Comparison of ENCODE assay signal across 10 mouse cellular contexts in genomic region chr11:8689515-8689914, GRCm38 (mm10). TPM values are rescaled to one million over a fixed set of nuclear protein-coding genes. Genes with fewer than 3 reads are reported as not detected.
DNase-seq lines count a peak whose midpoint lies in the region; ATAC-seq lines count a peak whose summit lies in the region.
"Had no signal": no experiment of that assay in that cellular context is flagged by ENCODE, and none has a peak within 500 bp of the region (broad histone marks: within the 10 kb centered on the region; RNA-seq: fewer than 3 reads in every experiment).

No protein-coding gene starts in this region.

- peak overlapping the region; percentile 39; the same call in 1 of the 2 replicates for H3K27ac ChIP-seq in liver, embryonic 13.5 days
- H3K27ac ChIP-seq: midbrain, embryonic 12.5 days had no signal

- peak; percentile 16; the same call in 1 of the 2 replicates for ATAC-seq in liver, embryonic 13.5 days (ENCODE audit: low read depth)
- no peak for ATAC-seq in megakaryocyte-erythroid progenitor cell, adult 5-6 weeks (replicated peaks; ENCODE audit: low FRiP score, low TSS enrichment, poor library complexity, severe bottlenecking)
- ATAC-seq: forebrain, embryonic 14.5 days had no signal

- H3K9me3 ChIP-seq in liver, embryonic 13.5 days (replicated peaks) = no peaks in the 10 kb centered on the region
- H3K9me3 ChIP-seq: midbrain, embryonic 12.5 days had no signal

- H3K4me3 ChIP-seq in liver, embryonic 13.5 days (replicated peaks) = no peak overlapping the region
- H3K4me3 ChIP-seq: midbrain, embryonic 12.5 days had no signal

- WGBS in liver, embryonic 13.5 days (ENCODE audit: insufficient replicate concordance) = 16% methylated on average over 7 of the region's 7 CpGs

- no peak overlapping the region for H3K4me2 ChIP-seq in liver, embryonic 13.5 days
- H3K4me2 ChIP-seq: midbrain, embryonic 12.5 days had no signal

- no peak overlapping the region for H3K9ac ChIP-seq in liver, embryonic 13.5 days
- H3K9ac ChIP-seq: midbrain, embryonic 12.5 days had no signal

- H3K27me3 ChIP-seq in liver, embryonic 13.5 days = no peaks in the 10 kb centered on the region

- H3K4me1 ChIP-seq in liver, embryonic 13.5 days (replicated peaks) = peaks cover 5% of the 10 kb centered on the region; the same call in 1 of the 2 replicates

- H3K36me3 ChIP-seq in liver, embryonic 13.5 days = no peaks in the 10 kb centered on the region
- H3K36me3 ChIP-seq: midbrain, embryonic 12.5 days had no signal

- DNase-seq in adrenal gland, postnatal 36 days = peak; percentile 36 to 50
- no peak for DNase-seq in adrenal gland, postnatal 4 days (ENCODE audit: low spot score in 2 of 2)
- peak; percentile 54 for DNase-seq in ZHBTc4 (ENCODE audit: low read depth, low spot score)
- DNase-seq in liver, embryonic 13.5 days = peak; percentile 18
- peak; percentile 22 to 81 for DNase-seq in spleen, postnatal 10 days (ENCODE audit: low spot score in 2 of 2)
- no peak for DNase-seq in right cerebral cortex, postnatal 4 days
- DNase-seq in cerebellum, adult 9-11 months = no peak

RNA-seq across cellular contexts. Expression of gene Tns3, which starts 25.2 kb away (rescaled TPM):
- total RNA-seq in adrenal gland, postnatal 36 days (2021) = 10 to 100 TPM; 46.9 to 60.6 TPM
- 10 to 100 TPM; 67.7 to 81.2 TPM for total RNA-seq in adrenal gland, postnatal 4 days (2021)
- polyA plus RNA-seq in liver, embryonic 13.5 days (2015; fragmentation: Nextera tagmentation; extraction: Ambion mirVana) = 2.8 and 3.2 TPM in 2 replicates
- 8.4 and 16.0 TPM in 2 replicates for total RNA-seq in megakaryocyte-erythroid progenitor cell, adult 5-6 weeks (2014; fragmentation: Nextera tagmentation)
- 4.1 and 7.7 TPM in 2 replicates for total RNA-seq in megakaryocyte-erythroid progenitor cell, adult 5-6 weeks (2017)

Comparison
In these comparisons a context has a peak if more than half of its experiments do, and no peak if none do; other contexts are left out.
1. DNase-seq: peak in adrenal gland, postnatal 36 days (2 of 2), ZHBTc4 (single experiment), liver, embryonic 13.5 days (single experiment) and spleen, postnatal 10 days (2 of 2); none in adrenal gland, postnatal 4 days (0 of 2), right cerebral cortex, postnatal 4 days (single experiment) and cerebellum, adult 9-11 months (single experiment).